Mouse (Mus musculus) brain, embryonic 14.5 days (tissue): ENCODE data around the gene Ttc28.

Source experiments
- CTCF ChIP-seq: fragments of 200-500 bp; IDR thresholded peaks from 2 replicates; pipeline ENCODE4 v1.5.1; 2012; ENCODE audit warnings: inconsistent platforms, mild to moderate bottlenecking, moderate library complexity, borderline replicate concordance; ENCODE audit not compliant: insufficient read depth, insufficient read length; ENCODE audit errors: extremely low read depth
- POLR2A ChIP-seq: fragments of 200-500 bp; IDR thresholded peaks from 2 replicates; pipeline ENCODE4 v1.6.1; 2012; ENCODE audit warnings: mild to moderate bottlenecking, inconsistent platforms, borderline replicate concordance; ENCODE audit not compliant: poor library complexity, insufficient read depth, insufficient read length, severe bottlenecking; ENCODE audit errors: extremely low read depth

- TF ChIP-seq POLR2A = no peak
- TF ChIP-seq CTCF = no peak
These were observed 284.8 kb downstream of the Ttc28 start for GRCm38 (mm10) chr5:111164348-111164920.
